Mouse (Mus musculus) kidney, adult 8-10 months (tissue): ENCODE results near the gene Atp5h.
"Not testable (repeated sequence)": the region's sequence is repeated elsewhere in the genome, so short reads cannot be mapped to it uniquely, and the experiment has no call there.

Experiments
- DNase-seq, 2 experiments: peaks; one replicate each; pipeline ENCODE4 v3.0.0; 2022

Atp5h gene

GRCm38 (mm10) chr11:115419531-115420237, at the start of gene Atp5h, which contains the start of gene Kctd2:
Gene Atp5h, minus strand, starts transcription at chr11:115419962.
Gene Kctd2, plus strand, starts transcription at chr11:115420128.
- peak; percentile 94 to 96 for DNase-seq

- DNase-seq: no peak
Measured at GRCm38 (mm10) chr11:115467217-115467618, 47.5 kb upstream of the Atp5h start.

- no peak for DNase-seq
Measured at GRCm38 (mm10) chr11:115464851-115465250, 45.1 kb upstream of the Atp5h start.

GRCm38 (mm10) chr11:115463397-115463796, 43.6 kb upstream of the Atp5h start:
- DNase-seq: peak in 1 of 2 experiments; percentile 44

- DNase-seq: peak in 1 of 2 experiments; percentile 41
Measured at GRCm38 (mm10) chr11:115462243-115462891, 42.6 kb upstream of the Atp5h start, which contains the start of gene Slc16a5. Gene Slc16a5, plus strand, starts transcription at chr11:115462474.

- DNase-seq: no peak
Measured at GRCm38 (mm10) chr11:115461846-115462242, 42.1 kb upstream of the Atp5h start.

GRCm38 (mm10) chr11:115460976-115461375, 41.2 kb upstream of the Atp5h start:
- no peak for DNase-seq

- peak in 1 of 2 experiments; percentile 60 for DNase-seq
Measured at GRCm38 (mm10) chr11:115457405-115457804, 37.6 kb upstream of the Atp5h start.

GRCm38 (mm10) chr11:115456182-115456581, 36.4 kb upstream of the Atp5h start:
- no peak for DNase-seq

- DNase-seq: no peak
Measured at GRCm38 (mm10) chr11:115455619-115456018, 35.9 kb upstream of the Atp5h start.

GRCm38 (mm10) chr11:115454822-115455221, 35.1 kb upstream of the Atp5h start:
- DNase-seq: not testable (repeated sequence)

GRCm38 (mm10) chr11:115453306-115453705, 33.5 kb upstream of the Atp5h start:
- DNase-seq: no peak

GRCm38 (mm10) chr11:115452281-115452860, 32.6 kb upstream of the Atp5h start:
- no peak for DNase-seq

GRCm38 (mm10) chr11:115451781-115452241, 32.0 kb upstream of the Atp5h start:
- DNase-seq: no peak

- DNase-seq: peak; percentile 60 to 75
Measured at GRCm38 (mm10) chr11:115450176-115450575, 30.4 kb upstream of the Atp5h start.

GRCm38 (mm10) chr11:115448998-115449397, 29.2 kb upstream of the Atp5h start:
- peak; percentile 84 to 94 for DNase-seq

GRCm38 (mm10) chr11:115448075-115448474, 28.3 kb upstream of the Atp5h start:
- peak; percentile 84 to 85 for DNase-seq

- peak in 1 of 2 experiments; percentile 65 for DNase-seq
Measured at GRCm38 (mm10) chr11:115447321-115447885, 27.6 kb upstream of the Atp5h start.

- DNase-seq: peak; percentile 60 to 75
Measured at GRCm38 (mm10) chr11:115446906-115447305, 27.1 kb upstream of the Atp5h start.

- DNase-seq: no peak
Measured at GRCm38 (mm10) chr11:115441417-115441816, 21.7 kb upstream of the Atp5h start.

GRCm38 (mm10) chr11:115439906-115440595, 20.3 kb upstream of the Atp5h start, which contains the start of gene Trim80:
Gene Trim80, plus strand, starts transcription at chr11:115440545.
- no peak for DNase-seq

GRCm38 (mm10) chr11:115439326-115439725, 19.6 kb upstream of the Atp5h start:
- no peak for DNase-seq
